Mouse (Mus musculus) lung, adult 2 months (tissue): ENCODE results near the gene Plekhh3. TPM values are rescaled to one million over a fixed set of nuclear protein-coding genes. Genes with fewer than 3 reads are reported as not detected.

Experiments used
- DNase-seq: peaks from one replicate; pipeline ENCODE4 v3.0.0; 2022
- H3K4me1 ChIP-seq: fragments of 200-500 bp; 2 replicates; pipeline ENCODE4 v1.6.1; 2011; ENCODE audit warnings: low read length; ENCODE audit not compliant: control insufficient read depth, insufficient read depth
- H3K4me3 ChIP-seq: fragments of 200-500 bp; replicated peaks from 2 replicates; pipeline ENCODE3; 2011; ENCODE audit warnings: low read depth, mild to moderate bottlenecking, control low read depth, low read length; ENCODE audit errors: extremely low read depth
- CTCF ChIP-seq: fragments of 200-500 bp; IDR thresholded peaks from 2 replicates; pipeline ENCODE4 v1.5.1; 2011; ENCODE audit warnings: mild to moderate bottlenecking, low read length, control low read depth; ENCODE audit not compliant: insufficient read depth
- POLR2A ChIP-seq: fragments of 200-500 bp; IDR thresholded peaks from 2 replicates; pipeline ENCODE4 v1.6.1; 2011; ENCODE audit warnings: low read depth, mild to moderate bottlenecking, control low read depth, low read length, borderline replicate concordance; ENCODE audit errors: extremely low read depth
- WGBS: fragments of 180-500 bp; shearing (Covaris S2); methylation state at CpG from one replicate; pipeline ENCODE4 v1.1.7; 2018; 5-methylcytosine and 5-hydroxymethylcytosine counted together
- polyA plus RNA-seq: library from polyadenylated mRNA; depleted of rRNA; stranded (reverse); fragments of >200 nt; gene quantifications from 2 replicates; pipeline ENCODE4 v1.2.3, GENCODE M21; 2012

Gene Plekhh3
- polyA plus RNA-seq, 1 experiment = 41.2 TPM

DNA sequence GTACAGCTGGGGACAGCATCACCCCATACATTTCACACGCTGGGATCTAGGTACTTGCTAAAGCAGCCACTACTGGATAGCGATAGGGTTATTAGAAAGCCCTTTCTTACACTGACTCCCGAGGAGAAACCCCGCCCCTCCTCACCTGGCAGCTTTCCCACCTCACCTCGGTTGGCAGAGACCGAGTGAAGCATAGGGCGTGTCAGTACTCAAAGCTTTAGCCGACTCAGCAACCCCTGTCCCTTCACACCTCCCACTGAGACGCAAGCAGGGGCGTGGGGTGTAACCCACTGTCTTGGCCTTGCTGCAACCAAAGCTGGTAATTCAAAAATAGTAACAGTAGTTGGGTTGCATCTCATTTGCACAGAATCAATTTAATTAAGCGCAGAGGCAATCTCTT is 2.0 kb upstream of the Plekhh3 start:
- DNase-seq = peak; percentile 71
- Histone ChIP-seq H3K4me1 (peaks cover 20% of the 10 kb centered on the region), H3K4me3 (no peak overlapping the region)
- 8% methylated on average over 11 of the region's 11 CpGs for WGBS
- TF ChIP-seq CTCF = no peak
- no peak for TF ChIP-seq POLR2A

DNA sequence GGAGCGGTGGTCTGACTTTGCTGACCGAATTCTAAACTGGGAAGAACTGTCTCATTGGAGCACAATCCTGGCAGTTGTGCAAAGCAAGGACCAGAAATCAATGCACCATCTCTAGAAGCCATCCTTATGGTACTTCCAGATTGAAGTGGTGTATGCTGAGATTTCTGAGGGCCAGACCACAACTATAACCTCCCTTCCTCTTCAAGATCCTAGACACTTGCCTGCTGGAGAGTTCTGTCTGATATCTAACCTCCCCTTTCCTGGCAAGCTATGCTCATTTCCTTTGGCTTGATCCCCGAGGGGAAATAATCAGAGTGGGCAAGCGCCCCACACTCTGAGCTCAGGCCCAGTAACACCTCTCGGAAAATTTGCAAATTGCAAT is 1.3 kb upstream of the Plekhh3 start:
- H3K4me1 ChIP-seq = peaks cover 20% of the 10 kb centered on the region
- peak overlapping the region; percentile 73 for H3K4me3 ChIP-seq
- no peak for DNase-seq
- TF ChIP-seq POLR2A (no peak), CTCF (no peak)
- WGBS = 3% methylated on average over 5 of the region's 5 CpGs

DNA sequence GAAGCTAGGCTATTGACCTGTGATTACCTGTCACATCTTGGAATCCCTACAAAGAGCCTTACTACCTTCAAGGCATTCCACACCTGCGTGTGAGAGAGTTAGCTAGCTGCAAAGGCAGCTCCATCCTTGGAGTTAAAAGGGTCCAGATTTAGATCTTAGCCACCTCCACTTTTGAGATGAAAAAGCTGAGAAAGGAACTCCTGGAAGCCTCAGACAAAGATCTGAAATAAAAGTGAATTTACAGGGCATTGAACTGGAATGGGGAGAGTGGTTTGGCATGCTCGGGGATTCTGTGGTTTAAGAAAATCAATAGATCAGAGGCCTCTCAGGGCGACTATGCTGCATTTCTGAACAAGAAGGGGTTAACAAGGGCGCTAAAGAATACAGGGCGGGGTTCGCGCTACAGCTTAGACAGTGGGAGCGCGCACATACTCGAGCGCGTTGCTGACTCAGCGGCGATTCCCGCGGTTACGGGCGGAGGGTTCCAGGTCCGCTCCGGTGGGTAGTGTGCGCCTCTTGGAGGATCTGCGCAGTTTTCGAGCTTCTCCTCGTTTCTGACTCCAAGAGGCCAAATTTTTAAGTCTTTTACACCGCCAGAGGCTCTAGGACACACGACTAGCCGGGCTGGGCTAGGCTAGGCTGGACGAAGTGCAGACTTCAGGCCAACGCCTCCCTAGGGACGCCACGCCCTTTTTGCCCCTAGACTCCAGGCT is 726 bp upstream of the Plekhh3 start:
- peaks cover 20% of the 10 kb centered on the region for H3K4me1 ChIP-seq
- WGBS = under 1% methylated on average over 31 of the region's 31 CpGs
- TF ChIP-seq CTCF (no peak), POLR2A (peak; percentile 39; the same call in 1 of the 2 replicates)
- H3K4me3 ChIP-seq = peak overlapping the region; percentile 73
- peak; percentile 67 for DNase-seq

DNA sequence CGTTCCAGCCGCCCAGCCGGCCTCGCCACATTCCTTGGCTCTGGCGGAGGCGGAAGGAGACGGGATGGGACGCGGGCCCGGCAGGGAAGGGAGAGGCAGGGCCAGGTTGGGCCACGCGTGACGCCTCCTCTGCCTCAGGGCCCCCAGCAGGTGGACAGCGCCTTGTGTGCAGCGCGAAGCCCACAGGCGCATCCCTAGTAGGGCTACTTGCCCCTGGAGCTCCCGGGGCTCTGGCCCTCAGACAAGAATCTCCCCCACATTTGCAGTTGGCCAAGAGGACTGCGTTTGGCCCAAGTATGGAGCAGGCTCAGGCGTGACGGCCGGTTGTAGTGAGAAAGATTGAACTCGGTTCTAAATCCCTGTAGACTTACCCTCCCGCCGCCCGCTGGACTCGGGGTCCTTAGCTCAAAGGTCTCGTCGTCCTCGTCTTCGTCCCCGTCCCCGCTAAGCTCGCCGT is 769 bp downstream of the Plekhh3 start, which contains the start of gene Cntnap1:
Gene Cntnap1, plus strand, starts transcription at position 170 of the 457 bp plus-strand sequence.
- H3K4me1 ChIP-seq = peaks cover 20% of the 10 kb centered on the region
- DNase-seq = peak; percentile 71
- TF ChIP-seq CTCF = no peak
- TF ChIP-seq POLR2A = peak; percentile 43; the same call in 1 of the 2 replicates
- peak within 1 kb of the TSS; percentile 97 for H3K4me3 ChIP-seq
- 2% methylated on average over 35 of the region's 35 CpGs for WGBS

DNA sequence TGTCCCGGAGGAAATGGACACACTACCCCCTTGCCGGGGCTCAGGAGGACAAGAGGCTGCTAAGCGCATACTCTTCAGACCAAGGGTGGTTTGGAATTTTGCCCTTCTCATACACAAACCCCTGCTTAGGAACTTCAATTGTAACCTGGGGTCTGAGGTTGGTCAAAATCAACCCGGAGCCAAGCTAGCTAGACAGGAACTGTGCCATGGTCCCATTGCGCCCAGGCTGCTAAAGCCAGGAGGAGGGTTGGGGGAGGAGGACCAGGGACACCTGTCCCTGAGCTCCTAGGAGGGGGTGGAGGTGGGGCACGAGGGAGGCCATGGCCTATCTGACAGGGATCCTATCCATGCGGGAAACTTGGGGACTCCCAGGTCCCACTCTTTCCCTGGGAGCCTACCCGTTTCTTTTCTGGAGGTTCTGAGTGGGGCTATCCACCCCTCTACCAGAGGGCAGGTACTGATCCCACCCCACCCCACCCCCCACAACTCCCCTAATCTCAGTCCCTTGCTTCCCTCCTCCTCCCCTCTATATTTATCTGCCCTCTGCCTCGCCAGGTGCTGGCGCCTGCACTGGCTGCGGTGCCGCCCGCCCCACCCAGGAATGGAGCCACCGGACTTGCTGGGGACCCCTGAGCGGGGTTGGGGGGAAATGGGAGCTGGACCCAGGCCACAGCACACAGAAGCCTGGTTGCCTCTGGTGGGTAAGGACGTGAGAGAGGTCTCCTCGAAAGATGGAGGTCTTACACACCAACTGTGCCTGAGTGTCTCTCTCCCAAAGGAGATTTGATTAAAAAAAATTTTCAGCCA is 1.6 kb downstream of the Plekhh3 start:
- WGBS = 16% methylated on average over 17 of the region's 17 CpGs
- no peak for DNase-seq
- peak overlapping the region; percentile 97 for H3K4me3 ChIP-seq
- H3K4me1 ChIP-seq = peaks cover 20% of the 10 kb centered on the region
- no peak for TF ChIP-seq CTCF
- TF ChIP-seq POLR2A = no peak

DNA sequence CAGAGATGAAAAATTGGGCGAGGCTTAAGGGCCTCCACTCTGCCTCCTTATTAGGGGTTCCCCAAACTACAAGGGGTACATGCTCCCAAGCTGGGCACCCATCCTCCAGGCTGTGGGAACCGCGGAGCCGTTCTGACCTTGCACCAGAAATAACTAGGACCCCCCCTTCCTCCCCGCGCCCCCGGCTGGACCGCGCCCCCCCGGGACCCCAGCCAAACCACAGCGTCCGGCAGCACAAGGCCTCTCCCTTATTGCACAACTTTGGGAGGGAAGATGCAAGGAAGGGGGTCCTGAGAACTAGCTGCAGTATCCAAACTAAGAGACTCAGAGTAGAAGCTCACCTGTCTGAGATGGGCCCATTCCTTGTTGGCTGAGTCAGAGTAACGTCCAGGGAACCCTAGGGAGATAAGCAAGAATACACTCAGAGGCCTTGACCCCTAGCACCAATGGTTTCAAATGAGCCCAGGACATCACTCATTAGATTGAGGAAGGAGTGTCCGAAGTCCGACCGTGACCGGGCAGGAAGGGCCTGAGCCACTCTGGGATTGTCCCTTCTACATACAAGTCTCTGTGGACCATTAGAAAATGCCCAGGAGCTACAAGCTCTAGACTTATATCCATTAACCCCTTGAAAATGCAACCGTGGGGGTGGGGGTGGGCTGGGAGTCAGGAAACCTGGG is 2.7 kb downstream of the Plekhh3 start:
- DNase-seq = no peak
- peak overlapping the region; percentile 6 for H3K4me3 ChIP-seq
- 43% methylated on average over 18 of the region's 18 CpGs for WGBS
- TF ChIP-seq POLR2A (no peak), CTCF (no peak)
- H3K4me1 ChIP-seq = peaks cover 15% of the 10 kb centered on the region

DNA sequence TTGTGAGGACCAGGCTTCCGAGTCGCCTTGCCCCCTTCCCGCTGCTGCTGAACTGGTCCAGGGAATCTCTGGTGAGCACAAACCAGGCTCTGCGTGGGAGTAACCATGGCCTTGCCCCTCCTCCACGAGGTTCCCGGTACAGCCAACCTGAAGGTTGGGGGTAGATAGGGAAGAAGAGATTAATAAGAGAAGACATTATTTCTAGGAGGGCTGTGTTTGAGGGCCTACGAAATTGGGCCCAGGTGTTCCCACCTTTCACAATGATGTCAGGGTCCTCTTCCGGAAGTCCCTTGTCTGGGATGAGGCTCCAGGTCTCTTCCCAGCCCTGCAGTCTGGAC is 3.2 kb downstream of the Plekhh3 start:
- H3K4me3 ChIP-seq = no peak overlapping the region
- peaks cover 14% of the 10 kb centered on the region for H3K4me1 ChIP-seq
- 73% methylated on average over 8 of the region's 8 CpGs for WGBS
- no peak for DNase-seq
- TF ChIP-seq POLR2A (no peak), CTCF (no peak)

DNA sequence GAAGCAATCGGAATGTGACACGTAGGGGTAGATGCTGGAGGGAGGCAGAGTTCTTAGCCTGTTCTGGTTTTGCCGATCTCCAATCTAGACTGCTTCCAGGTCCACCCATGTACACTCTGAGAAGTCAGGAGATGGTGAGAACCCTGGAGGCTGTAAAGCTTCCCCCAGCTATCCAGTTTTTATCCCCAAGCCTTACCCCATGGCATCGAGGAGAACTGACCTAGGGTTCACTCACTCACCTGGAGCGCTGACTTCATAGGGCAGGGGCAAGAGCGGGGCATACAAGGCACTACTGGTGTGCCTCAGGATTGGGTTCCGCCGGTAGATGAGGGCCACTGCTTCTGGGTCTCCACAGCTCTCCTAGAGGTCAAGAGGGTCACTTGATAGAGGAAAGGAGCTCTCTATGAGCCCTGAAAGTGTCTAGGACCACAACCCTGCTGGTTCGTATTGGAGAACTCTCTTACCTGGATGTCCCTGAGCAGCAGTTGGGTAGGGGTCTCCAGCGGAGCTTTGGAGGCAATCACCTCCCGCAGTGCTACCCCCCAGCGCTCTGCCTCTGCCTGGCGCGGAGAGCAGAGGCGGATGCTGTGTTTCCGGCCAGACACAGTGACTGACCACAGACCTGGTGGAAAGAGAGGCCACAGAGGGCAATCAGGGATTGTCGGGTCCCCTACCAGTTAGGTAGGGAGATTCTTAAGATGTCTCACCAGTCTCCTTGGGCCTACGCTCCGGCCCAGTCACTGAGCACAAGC is 3.8 kb downstream of the Plekhh3 start:
- DNase-seq = no peak
- 84% methylated on average over 19 of the region's 19 CpGs for WGBS
- no peak overlapping the region for H3K4me3 ChIP-seq
- peaks cover 13% of the 10 kb centered on the region; the same call in 1 of the 2 replicates for H3K4me1 ChIP-seq
- no peak for TF ChIP-seq POLR2A

DNA sequence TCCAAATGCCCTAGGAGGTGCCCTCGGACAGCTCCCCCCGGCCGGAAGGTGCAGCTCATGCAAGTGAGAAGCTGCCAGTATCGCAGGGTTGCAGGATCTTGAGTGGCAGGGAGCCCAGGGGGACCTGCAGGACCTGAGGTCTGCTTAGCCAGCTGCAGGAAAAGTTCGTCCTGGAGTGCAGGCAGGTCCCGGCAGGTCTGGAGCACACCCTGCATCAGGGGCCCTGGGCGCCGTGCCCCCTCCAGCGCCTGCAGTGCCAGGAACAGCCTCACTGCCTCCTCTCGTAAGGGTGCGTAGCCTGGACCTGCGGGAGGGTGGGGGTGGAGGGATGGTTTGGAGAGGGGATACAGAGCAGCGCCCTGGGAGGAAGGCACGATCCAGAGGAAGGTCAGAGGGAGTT is 4.8 kb downstream of the Plekhh3 start:
- H3K4me3 ChIP-seq = no peak overlapping the region
- peaks cover 8% of the 10 kb centered on the region; the same call in 1 of the 2 replicates for H3K4me1 ChIP-seq
- 86% methylated on average over 14 of the region's 14 CpGs for WGBS
- DNase-seq = no peak
- TF ChIP-seq POLR2A = no peak
- TF ChIP-seq CTCF = no peak
